Mouse (Mus musculus) MEL (cell line): ENCODE measurements around the gene Fam102a. TPM values are rescaled to one million over a fixed set of nuclear protein-coding genes. Genes with fewer than 3 reads are reported as not detected.

Source experiments
- DNase-seq: peaks from one replicate; pipeline ENCODE4 v3.0.0; 2011; ENCODE audit warnings: low read depth, low spot score
- H3K27ac ChIP-seq: 2 replicates; pipeline ENCODE4 v1.5.1; 2012; ENCODE audit warnings: low read depth, mild to moderate bottlenecking, control low read depth, low read length, moderate library complexity; ENCODE audit not compliant: control insufficient read depth
- H3K27me3 ChIP-seq, 2 experiments: fragments of 150-350 bp in 1 of 2; sonication (generic) in 1 of 2; 2 replicates each; pipeline ENCODE4 v1.6.1; 2012; ENCODE audit warnings: low read length in 2 of 2, mild to moderate bottlenecking in 2 of 2, improper control_type of control experiment in 1 of 2, moderate library complexity in 1 of 2; ENCODE audit not compliant: insufficient read depth in 2 of 2, control insufficient read depth in 1 of 2
- H3K36me3 ChIP-seq, 2 experiments: 2 replicates each; pipeline ENCODE4 v1.6.1; 2012 to 2014; ENCODE audit warnings: low read length in 2 of 2, improper control_type of control experiment in 1 of 2, inconsistent platforms in 1 of 2, mild to moderate bottlenecking in 1 of 2; ENCODE audit not compliant: insufficient read depth in 2 of 2, control insufficient read depth in 1 of 2
- H3K4me1 ChIP-seq, 2 experiments: fragments of 150-350 bp in 1 of 2; sonication (generic) in 1 of 2; 2 replicates each; pipeline ENCODE4 v1.6.1; 2012; ENCODE audit warnings: low read length in 2 of 2, improper control_type of control experiment in 1 of 2, mild to moderate bottlenecking in 1 of 2; ENCODE audit not compliant: insufficient read depth in 2 of 2, control insufficient read depth in 1 of 2
- H3K4me3 ChIP-seq, 2 experiments: fragments of 150-350 bp in 1 of 2; sonication (generic) in 1 of 2; 2 replicates each; pipeline ENCODE4 v1.5.1; 2012; ENCODE audit warnings: low read depth in 2 of 2, low read length in 2 of 2, mild to moderate bottlenecking in 2 of 2, moderate library complexity in 2 of 2, control low read depth in 1 of 2, improper control_type of control experiment in 1 of 2; ENCODE audit not compliant: control insufficient read depth in 1 of 2, insufficient read depth in 1 of 2
- H3K79me2 ChIP-seq: 2 replicates; pipeline ENCODE4 v1.6.1; 2012; ENCODE audit warnings: mild to moderate bottlenecking, low read length, moderate library complexity; ENCODE audit not compliant: control insufficient read depth, poor library complexity, insufficient read depth
- H3K9ac ChIP-seq: 2 replicates; pipeline ENCODE4 v1.6.1; 2012; ENCODE audit warnings: low read depth, mild to moderate bottlenecking, control low read depth, low read length, moderate library complexity; ENCODE audit not compliant: control insufficient read depth, poor library complexity, severe bottlenecking
- H3K9me3 ChIP-seq: fragments of 150-350 bp; sonication (generic); replicated peaks from 2 replicates; pipeline ENCODE4 v1.6.1; 2012; ENCODE audit warnings: mild to moderate bottlenecking, low read length, improper control_type of control experiment, moderate library complexity; ENCODE audit not compliant: insufficient read depth
- BHLHE40 ChIP-seq: IDR thresholded peaks from 2 replicates; pipeline ENCODE4 v1.6.1; 2012; ENCODE audit warnings: low read depth, mild to moderate bottlenecking, inconsistent platforms, low read length, improper control_type of control experiment, borderline replicate concordance
- CHD1 ChIP-seq: IDR thresholded peaks from 2 replicates; pipeline ENCODE4 v1.6.1; 2012; ENCODE audit warnings: low read depth, mild to moderate bottlenecking, inconsistent platforms, low read length, improper control_type of control experiment
- CHD2 ChIP-seq: IDR thresholded peaks from 2 replicates; pipeline ENCODE4 v1.6.1; 2011; ENCODE audit warnings: low read length, improper control_type of control experiment
- CTCF ChIP-seq, 3 experiments: IDR thresholded peaks in 2 of 3; conservative IDR thresholded peaks in 1 of 3; 2 replicates each; pipeline ENCODE4 v1.5.1; 2011 to 2012; ENCODE audit warnings: low read length in 3 of 3, low read depth in 2 of 3, mild to moderate bottlenecking in 2 of 3, improper control_type of control experiment in 1 of 3, inconsistent platforms in 1 of 3, mixed read lengths in 1 of 3, moderate library complexity in 1 of 3; ENCODE audit not compliant: control insufficient read depth in 1 of 3, insufficient read depth in 1 of 3, poor library complexity in 1 of 3, severe bottlenecking in 1 of 3
- E2F4 ChIP-seq: IDR thresholded peaks from 2 replicates; pipeline ENCODE4 v1.6.1; 2011; ENCODE audit warnings: low read depth, low read length, improper control_type of control experiment, borderline replicate concordance
- EP300 ChIP-seq, 2 experiments: IDR thresholded peaks; 2 replicates each; pipeline ENCODE4 v1.6.1; 2011; ENCODE audit warnings: improper control_type of control experiment in 2 of 2, low read length in 2 of 2, low read depth in 1 of 2, mild to moderate bottlenecking in 1 of 2
- ETS1 ChIP-seq: IDR thresholded peaks from 2 replicates; pipeline ENCODE4 v1.6.1; 2012; ENCODE audit warnings: low read depth, mild to moderate bottlenecking, inconsistent platforms, low read length, improper control_type of control experiment, moderate library complexity
- GABPA ChIP-seq: IDR thresholded peaks from 2 replicates; pipeline ENCODE4 v1.6.1; 2012; ENCODE audit warnings: low read depth, mild to moderate bottlenecking, inconsistent platforms, low read length, improper control_type of control experiment, moderate library complexity
- GATA1 ChIP-seq: IDR thresholded peaks from 2 replicates; pipeline ENCODE4 v1.6.1; 2011; ENCODE audit warnings: low read depth, low read length, improper control_type of control experiment
- HCFC1 ChIP-seq: IDR thresholded peaks from 2 replicates; pipeline ENCODE4 v1.6.1; 2012; ENCODE audit warnings: low read depth, mild to moderate bottlenecking, inconsistent platforms, low read length, improper control_type of control experiment, moderate library complexity
- JUND ChIP-seq: IDR thresholded peaks from 2 replicates; pipeline ENCODE4 v1.6.1; 2011; ENCODE audit warnings: low read depth, mild to moderate bottlenecking, improper control_type of control experiment, low read length
- KAT2A ChIP-seq: conservative IDR thresholded peaks from 2 replicates; pipeline ENCODE4 v1.6.1; 2012; ENCODE audit warnings: low read depth, low read length, improper control_type of control experiment, inconsistent platforms
- MAFK ChIP-seq: IDR thresholded peaks from 2 replicates; pipeline ENCODE4 v1.6.1; 2011; ENCODE audit warnings: low read depth, mild to moderate bottlenecking, low read length, improper control_type of control experiment, borderline replicate concordance
- MAX ChIP-seq: IDR thresholded peaks from 2 replicates; pipeline ENCODE4 v1.6.1; 2011; ENCODE audit warnings: low read length, improper control_type of control experiment
- MXI1 ChIP-seq: IDR thresholded peaks from 2 replicates; pipeline ENCODE4 v1.6.1; 2011; ENCODE audit warnings: mild to moderate bottlenecking, low read depth, low read length, improper control_type of control experiment
- NELFE ChIP-seq: IDR thresholded peaks from 2 replicates; pipeline ENCODE4 v1.6.1; 2011; ENCODE audit warnings: low read depth, low read length, improper control_type of control experiment
- NRF1 ChIP-seq: IDR thresholded peaks from 2 replicates; pipeline ENCODE4 v1.6.1; 2014; ENCODE audit warnings: low read depth, mild to moderate bottlenecking, inconsistent platforms, low read length, improper control_type of control experiment, moderate library complexity; ENCODE audit not compliant: poor library complexity, insufficient read depth, severe bottlenecking
- POLR2AphosphoS5 ChIP-seq: IDR thresholded peaks from 2 replicates; pipeline ENCODE4 v1.6.1; 2012; ENCODE audit warnings: low read depth, borderline replicate concordance, mild to moderate bottlenecking, inconsistent platforms, low read length, moderate library complexity, mixed read lengths
- SIN3A ChIP-seq: IDR thresholded peaks from 2 replicates; pipeline ENCODE4 v1.6.1; 2012; ENCODE audit warnings: low read length, improper control_type of control experiment, inconsistent platforms
- TAL1 ChIP-seq: IDR thresholded peaks from 2 replicates; pipeline ENCODE4 v1.6.1; 2012; ENCODE audit warnings: mild to moderate bottlenecking, inconsistent platforms, low read length, moderate library complexity, mixed read lengths
- TBP ChIP-seq: IDR thresholded peaks from 2 replicates; pipeline ENCODE4 v1.8.0; 2011; ENCODE audit warnings: low read depth, low read length, improper control_type of control experiment
- USF1 ChIP-seq: IDR thresholded peaks from 2 replicates; pipeline ENCODE4 v1.6.1; 2014; ENCODE audit warnings: low read depth, mild to moderate bottlenecking, inconsistent platforms, low read length, improper control_type of control experiment, moderate library complexity
- ZC3H11A ChIP-seq: IDR thresholded peaks from 2 replicates; pipeline ENCODE4 v1.6.1; 2012; ENCODE audit warnings: low read depth, mild to moderate bottlenecking, inconsistent platforms, low read length, improper control_type of control experiment
- ZMIZ1 ChIP-seq: IDR thresholded peaks from 2 replicates; pipeline ENCODE4 v1.6.1; 2012; ENCODE audit warnings: low read depth, mild to moderate bottlenecking, inconsistent platforms, low read length, improper control_type of control experiment, moderate library complexity
- ZNF384 ChIP-seq: IDR thresholded peaks from 2 replicates; pipeline ENCODE4 v1.6.1; 2012; ENCODE audit warnings: low read depth, mild to moderate bottlenecking, inconsistent platforms, low read length, improper control_type of control experiment
- polyA plus RNA-seq, 2 experiments: library from polyadenylated mRNA; stranded (reverse) in 1 of 2; unstranded in 1 of 2; fragments of >175 nt in 1 of 2; fragments of >200 nt in 1 of 2; gene quantifications; 2 replicates each; pipeline versions ENCODE4 v1.2.1 to v1.2.4; 2012; ENCODE audit warnings: low replicate concordance in 2 of 2, low read depth in 1 of 2; ENCODE audit not compliant: insufficient read length in 2 of 2, insufficient read depth in 1 of 2, missing spikeins in 1 of 2
- total RNA-seq: library from RNA; depleted of rRNA; stranded (reverse); fragments of 300-350 nt; gene quantifications from 2 replicates; pipeline ENCODE4 v1.2.3, GENCODE M21; 2012

Gene Fam102a
- total and polyA plus RNA-seq, 3 experiments = 1.8 to 2.4 TPM; not detected in 1

GRCm38 (mm10) chr2:32534061-32534732 lies 935 bp upstream of the Fam102a start:
- TF ChIP-seq GATA1 (peak; percentile 83), TBP (0 out of 2 replicates have a peak, but pooled peaks have one; percentile 11), SIN3A (peak; percentile 60), ZMIZ1 (no peak), EP300 (IDR thresholded peaks at IDR 0.05; ENCODE audit: low read depth in 1 of 2, low read length in 2 of 2) (peak in 1 of 2 experiments; percentile 22; a peak in 1 of 4 replicates), GABPA (no peak), MXI1 (peak; percentile 43), ZNF384 (no peak)
- H3K27ac ChIP-seq = peak overlapping the region; percentile 56
- DNase-seq = peak; percentile 74

GRCm38 (mm10) chr2:32535501-32535991 lies 414 bp downstream of the Fam102a start:
- peaks cover 10 to 25% of the 10 kb centered on the region in 2 experiments for H3K4me1 ChIP-seq
- no peak for DNase-seq
- TF ChIP-seq CHD2 (no peak), POLR2AphosphoS5 (no peak), JUND (no peak), TBP (no peak), MAFK (no peak), ETS1 (no peak), E2F4 (no peak), BHLHE40 (no peak), CHD1 (peak; percentile 69; the same call in 1 of the 2 replicates), GABPA (no peak), USF1 (no peak), CTCF (IDR thresholded peaks at IDR 0.05 in 2 of 3, conservative IDR thresholded peaks at IDR 0.05 in 1 of 3; ENCODE audit: control insufficient read depth in 1 of 3, insufficient read depth in 1 of 3, low read depth in 2 of 3, low read length in 3 of 3, poor library complexity in 1 of 3, severe bottlenecking in 1 of 3) (no peak), KAT2A (no peak), MAX (0 out of 2 replicates have a peak, but pooled peaks have one; percentile 3), HCFC1 (no peak), NELFE (no peak), ZNF384 (no peak), SIN3A (no peak; the same call in 1 of the 2 replicates), TAL1 (no peak), ZC3H11A (no peak), NRF1 (peak; percentile 58)

More at GRCm38 (mm10) chr2:32534061-32534732, 935 bp upstream of the Fam102a start:
- Histone ChIP-seq H3K9ac (peak overlapping the region; percentile 68), H3K4me1 (peaks cover 10 to 25% of the 10 kb centered on the region in 2 experiments), H3K4me3 (peak overlapping the region; percentile 79 to 98), H3K27me3 (no peaks in the 10 kb centered on the region), H3K36me3 (peaks cover 0 to 15% of the 10 kb centered on the region in 2 experiments; a peak in 2 of 4 replicates), H3K9me3 (no peaks in the 10 kb centered on the region), H3K79me2 (no peaks in the 10 kb centered on the region; the same call in 1 of the 2 replicates)

More at GRCm38 (mm10) chr2:32535501-32535991, 414 bp downstream of the Fam102a start:
- no peaks in the 10 kb centered on the region for H3K9me3 ChIP-seq
- no peaks in the 10 kb centered on the region; the same call in 1 of the 2 replicates for H3K79me2 ChIP-seq
- no peak overlapping the region for H3K27ac ChIP-seq
- peaks cover 0 to 15% of the 10 kb centered on the region in 2 experiments; a peak in 2 of 4 replicates for H3K36me3 ChIP-seq
- H3K4me3 ChIP-seq = peak overlapping the region; percentile 68 to 95
- H3K9ac ChIP-seq = peak overlapping the region; percentile 72
- no peaks in the 10 kb centered on the region for H3K27me3 ChIP-seq
